8 mouse cellular contexts compared by ENCODE assay signal in the genomic region with DNA sequence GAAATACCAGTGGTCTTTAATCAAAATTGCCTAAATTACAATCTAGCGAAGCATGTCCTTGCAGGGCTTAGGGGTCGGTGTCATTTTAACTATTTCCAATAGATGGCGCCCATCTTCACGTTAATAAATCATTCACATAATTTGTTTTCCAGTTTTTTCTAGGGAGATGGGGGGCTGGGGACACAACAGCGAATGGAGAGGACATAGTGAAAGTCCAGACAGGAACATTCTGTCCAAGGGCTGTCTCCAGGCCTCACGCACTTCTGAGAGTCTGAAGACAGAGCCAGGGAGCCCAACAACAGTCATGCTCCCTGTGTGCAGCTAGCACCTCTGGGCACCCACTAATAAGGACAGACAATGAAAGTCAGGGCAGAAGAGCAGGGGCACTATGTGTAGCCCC. TPM values are rescaled to one million over a fixed set of nuclear protein-coding genes. Genes with fewer than 3 reads are reported as not detected.
DNase-seq lines count a peak whose midpoint lies in the region; ATAC-seq and TF ChIP-seq lines count a peak whose summit lies in the region.

No protein-coding gene starts in this region.

- TF ChIP-seq CTCF in Patski (IDR thresholded peaks at IDR 0.05), result peak; percentile 70

- in situ Hi-C loops in Patski (cut with MboI; ENCODE audit: low pct_unique_long_range_greater_than_20kb), result no loop called here

- CTCF ChIA-PET in Patski (lab: Charles Lee), result interaction anchor here (0.9 to 3.6 kb wide), 4 partner anchors 9 to 224 kb away, joined by 3 to 17 read pairs (median 3); no protein-coding TSS in a partner anchor

- H3K36me3 ChIP-seq in limb, embryonic 14.5 days (ENCODE audit: control insufficient read depth, insufficient read depth, low read length), result no peaks in the 10 kb centered on the region
- H3K36me3 ChIP-seq in limb, embryonic 10.5 days, result no peaks in the 10 kb centered on the region
- no peaks in the 10 kb centered on the region for H3K36me3 ChIP-seq in embryonic facial prominence, embryonic 15.5 days
- no peaks in the 10 kb centered on the region for H3K36me3 ChIP-seq in lung, embryonic 15.5 days

- 11% methylated on average over 6 of the region's 6 CpGs for WGBS in limb, embryonic 14.5 days
- 25% methylated on average over 6 of the region's 6 CpGs for WGBS in limb, embryonic 10.5 days
- 8% methylated on average over 6 of the region's 6 CpGs for WGBS in embryonic facial prominence, embryonic 15.5 days
- WGBS in lung, embryonic 15.5 days, result 10% methylated on average over 6 of the region's 6 CpGs

- H3K9ac ChIP-seq in limb, embryonic 14.5 days (ENCODE audit: low read depth, low read length, severe bottlenecking), result no peak overlapping the region
- H3K9ac ChIP-seq in embryonic facial prominence, embryonic 15.5 days, result no peak overlapping the region
- H3K9ac ChIP-seq in lung, embryonic 15.5 days, result no peak overlapping the region

- POLR2A ChIA-PET in Patski (lab: Charles Lee), result no interaction called here

- H3K4me1 ChIP-seq in limb, embryonic 14.5 days (ENCODE audit: control insufficient read depth, insufficient read depth, low read length), result peaks cover 8% of the 10 kb centered on the region
- H3K4me1 ChIP-seq in limb, embryonic 10.5 days, result peaks cover 45% of the 10 kb centered on the region
- peaks cover 18% of the 10 kb centered on the region for H3K4me1 ChIP-seq in embryonic facial prominence, embryonic 15.5 days
- peaks cover 33% of the 10 kb centered on the region for H3K4me1 ChIP-seq in lung, embryonic 15.5 days

- no peak overlapping the region for H3K4me2 ChIP-seq in limb, embryonic 14.5 days (replicated peaks; ENCODE audit: low read depth, low read length, severe bottlenecking)
- peak overlapping the region; percentile 25; the same call in 1 of the 2 replicates for H3K4me2 ChIP-seq in embryonic facial prominence, embryonic 15.5 days (replicated peaks)
- H3K4me2 ChIP-seq in lung, embryonic 15.5 days, result peak overlapping the region; percentile 21; the same call in 1 of the 2 replicates

- H3K27me3 ChIP-seq in limb, embryonic 14.5 days (ENCODE audit: control insufficient read depth, insufficient read depth, low read length), result no peaks in the 10 kb centered on the region
- no peaks in the 10 kb centered on the region for H3K27me3 ChIP-seq in limb, embryonic 10.5 days (ENCODE audit: low read depth, poor library complexity, severe bottlenecking)
- no peaks in the 10 kb centered on the region for H3K27me3 ChIP-seq in Patski
- no peaks in the 10 kb centered on the region for H3K27me3 ChIP-seq in embryonic facial prominence, embryonic 15.5 days
- H3K27me3 ChIP-seq in lung, embryonic 15.5 days, result no peaks in the 10 kb centered on the region

- no peak for ATAC-seq in limb, embryonic 14.5 days (ENCODE audit: low FRiP score, low read depth)
- no peak for ATAC-seq in Patski
- no peak for ATAC-seq in embryonic facial prominence, embryonic 15.5 days (ENCODE audit: insufficient number of reproducible peaks, low FRiP score, low TSS enrichment, low read depth)
- ATAC-seq in lung, embryonic 15.5 days (ENCODE audit: borderline replicate concordance, extremely low read depth, low FRiP score, low TSS enrichment), result no peak

- TF ChIP-seq POLR2A in limb, embryonic 14.5 days (IDR thresholded peaks at IDR 0.05; ENCODE audit: borderline replicate concordance, extremely low read depth, insufficient read depth, insufficient read length), result no peak

- H3K27ac ChIP-seq in limb, embryonic 14.5 days (replicated peaks; ENCODE audit: low read depth, low read length), result no peak overlapping the region
- no peak overlapping the region for H3K27ac ChIP-seq in limb, embryonic 10.5 days
- H3K27ac ChIP-seq in embryonic facial prominence, embryonic 15.5 days (replicated peaks), result 0 out of 2 replicates have a peak overlapping the region, but pooled peaks have one; percentile 17
- H3K27ac ChIP-seq in lung, embryonic 15.5 days, result peak overlapping the region; percentile 77

- H3K9me3 ChIP-seq in limb, embryonic 14.5 days (ENCODE audit: control insufficient read depth, low read length), result no peaks in the 10 kb centered on the region
- H3K9me3 ChIP-seq in limb, embryonic 10.5 days (replicated peaks), result no peaks in the 10 kb centered on the region
- H3K9me3 ChIP-seq in embryonic facial prominence, embryonic 15.5 days (replicated peaks), result no peaks in the 10 kb centered on the region
- no peaks in the 10 kb centered on the region for H3K9me3 ChIP-seq in lung, embryonic 15.5 days

- H3K4me3 ChIP-seq in limb, embryonic 14.5 days (replicated peaks; ENCODE audit: low read length), result no peak overlapping the region
- no peak overlapping the region for H3K4me3 ChIP-seq in limb, embryonic 10.5 days
- H3K4me3 ChIP-seq in embryonic facial prominence, embryonic 15.5 days (replicated peaks), result no peak overlapping the region
- H3K4me3 ChIP-seq in lung, embryonic 15.5 days, result no peak overlapping the region

- DNase-seq in limb, embryonic 14.5 days (ENCODE audit: low spot score), result peak; percentile 50
- no peak for DNase-seq in limb, embryonic 10.5 days (ENCODE audit: low spot score)
- no peak for DNase-seq in Patski (ENCODE audit: low read depth, low spot score)
- DNase-seq in kidney, adult 9 months, result peak; percentile 75
- no peak for DNase-seq in frontal cortex, postnatal 25 days (ENCODE audit: low spot score in 2 of 2)
- DNase-seq in urinary bladder, postnatal 36 days (ENCODE audit: low spot score in 2 of 2), result no peak

RNA-seq across cellular contexts. Expression of a gene that starts 2.2 kb away (rescaled TPM):
- polyA plus RNA-seq in limb, embryonic 14.5 days (2012; rRNA removed), result 7.7 and 9.7 TPM in 2 replicates
- polyA plus RNA-seq in limb, embryonic 14.5 days (2014; fragmentation: Nextera tagmentation; extraction: Ambion mirVana), result 4.6 and 5.1 TPM in 2 replicates
- 3.3 and 4.4 TPM in 2 replicates for polyA plus RNA-seq in limb, embryonic 10.5 days (2016; fragmentation: Nextera tagmentation; extraction: Ambion mirVana)
- polyA plus RNA-seq in Patski (2021), result 8.8 TPM
- 6.0 and 6.2 TPM in 2 replicates for polyA plus RNA-seq in embryonic facial prominence, embryonic 15.5 days (2015; fragmentation: Nextera tagmentation; extraction: Ambion mirVana)
- polyA plus RNA-seq in lung, embryonic 15.5 days (2015; fragmentation: Nextera tagmentation; extraction: Ambion mirVana), result 9.0 and 9.1 TPM in 2 replicates

Comparison
In these comparisons a context has a peak if more than half of its experiments do, and no peak if none do; other contexts are left out.
1. DNase-seq: peak in limb, embryonic 14.5 days (single experiment) and kidney, adult 9 months (single experiment); none in limb, embryonic 10.5 days (single experiment), Patski (single experiment), frontal cortex, postnatal 25 days (0 of 2) and urinary bladder, postnatal 36 days (0 of 2).
2. H3K27ac ChIP-seq: peak in embryonic facial prominence, embryonic 15.5 days (single experiment) and lung, embryonic 15.5 days (single experiment); none in limb, embryonic 14.5 days (single experiment) and limb, embryonic 10.5 days (single experiment).